Mouse (Mus musculus) adrenal gland, postnatal 10 days (tissue): ENCODE measurements at regions not wholly inside any gene's neighbourhood (a gene's known extent, or its start where the extent isn't known, plus 50 kb on each side); places are given as distances from the start of the nearest gene placed in this dataset.

Experiments
- DNase-seq: peaks from one replicate; pipeline ENCODE4 v3.0.0; 2021; ENCODE audit warnings: mixed read lengths

DNA sequence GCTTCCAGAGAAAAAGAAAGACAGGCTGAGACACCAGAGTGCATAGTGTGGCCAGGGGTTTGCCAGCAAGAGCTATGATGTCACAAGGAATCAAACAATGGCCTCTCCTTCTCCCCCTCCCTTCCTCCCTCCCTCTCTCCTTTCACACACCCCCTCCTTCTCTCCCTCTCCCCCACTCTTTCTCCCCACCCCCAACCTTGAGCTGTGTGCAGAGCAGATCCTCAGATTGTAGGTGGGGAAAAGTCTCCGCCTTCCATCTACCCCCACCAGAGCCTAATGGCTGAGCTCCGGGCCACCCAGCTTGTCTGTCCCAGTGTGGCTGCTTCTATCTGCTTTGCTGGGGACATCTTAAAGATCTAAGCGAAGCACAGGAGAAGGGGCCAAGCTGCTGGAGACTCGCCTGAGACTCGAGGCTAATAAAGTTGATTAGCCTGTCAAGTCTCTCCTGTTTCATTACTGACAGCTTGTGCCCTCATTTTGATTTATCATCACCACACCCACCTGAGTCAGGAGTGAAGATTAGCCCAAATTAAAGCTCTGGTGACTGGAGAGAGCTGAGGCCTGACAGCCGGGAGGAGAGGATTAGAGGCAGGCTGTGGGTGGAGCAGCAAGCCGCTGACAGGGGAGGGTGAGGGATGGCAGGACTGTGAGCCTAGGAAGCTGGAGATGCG, 272.8 kb downstream of the Cbln1 start:
- DNase-seq, result no peak

- peak; percentile 46 for DNase-seq
Measured at GRCm38 (mm10) chr8:87197867-87198536, 274.4 kb downstream of the Cbln1 start.

DNA sequence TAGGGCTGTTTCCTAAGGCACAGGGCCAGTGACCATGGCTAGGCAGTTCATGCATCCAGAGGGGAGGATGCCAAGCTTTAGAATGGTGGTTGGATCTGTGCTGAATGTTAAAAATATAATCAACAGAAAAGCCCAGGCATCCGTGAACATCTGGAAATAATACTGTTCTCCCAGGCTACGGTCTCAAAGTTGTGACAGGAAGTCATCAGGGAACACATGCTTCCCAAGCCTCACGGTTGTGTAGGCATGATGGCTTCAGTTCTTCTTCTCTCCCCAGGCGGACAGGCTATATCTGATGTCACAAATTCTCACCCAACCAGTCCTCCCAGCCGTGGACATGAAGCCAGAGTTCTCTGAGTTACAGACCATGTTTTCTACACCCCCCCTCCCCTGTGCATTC, 275.4 kb downstream of the Cbln1 start:
- DNase-seq, result no peak

DNA sequence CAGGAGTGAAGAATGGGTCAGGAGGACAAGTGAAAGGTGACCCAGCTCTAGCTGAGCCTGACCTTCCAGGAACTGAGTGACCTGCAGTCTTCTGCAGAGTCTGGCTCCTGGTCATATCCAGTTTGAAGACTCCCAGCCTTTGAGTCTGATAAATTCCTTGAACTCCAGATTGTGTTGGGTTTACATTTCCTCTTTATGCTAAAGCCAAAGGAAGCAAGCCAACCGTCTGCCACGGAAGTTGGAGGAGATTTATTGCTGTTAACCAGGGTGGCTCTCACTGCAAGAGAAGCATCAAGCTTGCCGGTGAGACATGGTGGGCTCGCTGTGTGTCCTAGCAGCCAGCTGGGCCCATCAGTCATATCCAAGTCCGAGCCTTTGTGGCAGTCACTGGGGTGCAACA, 276.4 kb downstream of the Cbln1 start:
- no peak for DNase-seq

GRCm38 (mm10) chr8:87189791-87190385, 282.5 kb downstream of the Cbln1 start:
- DNase-seq, result no peak

DNA sequence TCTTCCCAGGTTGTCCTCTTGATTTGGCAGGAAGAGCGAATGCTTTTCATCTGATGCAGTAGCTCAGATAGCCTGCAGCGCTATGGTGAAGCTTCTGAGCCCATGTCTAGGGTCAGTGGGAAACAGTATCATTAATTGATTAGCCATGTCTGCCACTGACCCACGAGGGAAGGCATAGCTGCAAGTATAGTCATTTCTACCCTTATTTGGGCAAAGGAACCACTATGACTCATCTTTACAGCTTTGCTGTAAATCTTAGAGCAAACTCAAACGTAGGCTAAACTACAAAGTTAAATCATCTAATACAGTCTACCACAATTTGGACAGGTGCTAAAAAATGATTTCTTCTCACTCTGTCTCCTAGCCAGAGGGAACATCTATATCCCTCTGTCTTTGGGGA, 289.5 kb downstream of the Cbln1 start:
- no peak for DNase-seq

DNA sequence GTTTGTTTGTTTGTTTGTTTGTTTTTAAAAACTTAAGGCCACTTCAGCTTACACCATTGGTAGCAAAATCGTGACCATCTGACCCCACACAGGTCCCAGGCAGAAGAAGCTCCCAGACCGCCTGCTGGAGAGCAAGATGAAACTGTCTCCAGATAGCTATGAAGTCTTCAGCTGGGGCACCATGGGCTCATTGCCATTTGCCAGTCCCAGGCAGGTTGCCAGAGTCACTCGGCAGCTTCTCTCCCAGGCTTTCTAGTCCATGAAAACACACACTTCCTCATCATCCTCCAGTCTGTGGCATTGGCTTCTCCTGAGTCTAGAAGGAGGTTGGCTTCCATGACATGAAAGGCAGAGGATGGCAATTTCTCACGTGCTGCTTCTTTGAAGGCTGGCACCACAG, 293.5 kb upstream of the N4bp1 start:
- DNase-seq, result no peak

DNA sequence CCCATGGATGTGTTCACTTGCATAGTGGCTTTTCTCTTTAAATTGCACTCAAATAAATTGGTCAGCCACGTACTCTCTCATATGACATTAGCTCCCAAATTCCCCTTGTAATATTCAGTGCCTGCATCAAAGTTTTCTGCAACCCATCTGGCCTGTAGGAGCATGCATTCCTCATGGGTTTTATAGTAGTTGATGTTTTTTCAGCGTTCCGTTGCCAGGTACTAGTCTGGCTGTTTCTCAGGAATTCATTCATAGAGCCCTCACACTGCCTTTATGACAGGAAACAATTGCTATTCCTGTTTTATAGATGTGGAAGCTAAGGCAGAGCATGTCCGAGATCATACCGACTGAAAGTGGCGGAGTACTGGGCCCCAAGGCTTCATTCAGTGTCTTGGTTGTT, 292.6 kb upstream of the N4bp1 start:
- no peak for DNase-seq

- DNase-seq, result no peak
Measured at GRCm38 (mm10) chr8:87175097-87175496, 290.0 kb upstream of the N4bp1 start.

DNA sequence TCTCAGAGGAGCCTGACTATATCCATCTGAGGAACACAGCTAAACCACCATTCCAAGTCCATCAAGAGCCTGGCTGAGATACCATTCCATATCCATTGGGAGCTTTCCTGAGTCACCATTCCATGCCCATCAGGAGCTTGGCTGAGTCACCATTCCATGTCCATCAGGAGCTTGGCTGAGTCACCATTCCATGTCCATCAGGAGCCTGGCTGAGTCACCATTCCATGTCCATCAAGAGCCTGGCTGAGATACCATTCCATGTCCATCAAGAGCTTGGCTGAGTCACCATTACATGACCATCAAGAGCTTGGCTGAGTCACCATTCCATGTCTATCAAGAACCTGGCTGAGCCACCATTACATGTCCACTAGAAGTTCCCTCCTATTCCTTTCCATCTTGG, 288.7 kb upstream of the N4bp1 start:
- DNase-seq, result peak; percentile 4

DNA sequence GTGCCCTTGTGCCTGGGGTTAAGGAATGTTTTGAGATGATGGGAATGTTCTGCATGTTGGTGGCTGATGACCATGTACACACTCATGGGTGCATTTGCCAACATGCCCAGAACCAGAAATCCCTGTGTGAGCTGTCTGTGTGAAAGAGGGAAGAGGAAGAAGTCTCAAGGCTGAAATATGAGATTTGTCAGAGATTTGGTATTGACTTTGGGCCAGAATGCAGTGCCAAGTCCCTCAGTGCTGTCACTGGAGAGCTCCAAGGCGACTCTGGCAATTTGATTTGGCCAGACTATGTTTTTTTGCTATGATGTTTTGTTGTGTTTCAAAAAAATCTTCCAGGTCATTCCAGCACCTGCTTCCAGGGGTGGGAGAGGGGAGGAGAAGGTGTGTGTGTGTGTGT, 281.7 kb upstream of the N4bp1 start:
- DNase-seq, result peak; percentile 56

GRCm38 (mm10) chr8:87160416-87160815, 275.4 kb upstream of the N4bp1 start:
- no peak for DNase-seq

GRCm38 (mm10) chr8:87158322-87158721, 273.3 kb upstream of the N4bp1 start:
- no peak for DNase-seq

GRCm38 (mm10) chr8:87155819-87156425, 270.9 kb upstream of the N4bp1 start:
- DNase-seq, result no peak

- DNase-seq, result no peak
Measured at GRCm38 (mm10) chr8:87152068-87152915, 267.2 kb upstream of the N4bp1 start.

GRCm38 (mm10) chr8:87148853-87149252, 263.8 kb upstream of the N4bp1 start:
- DNase-seq, result no peak

DNA sequence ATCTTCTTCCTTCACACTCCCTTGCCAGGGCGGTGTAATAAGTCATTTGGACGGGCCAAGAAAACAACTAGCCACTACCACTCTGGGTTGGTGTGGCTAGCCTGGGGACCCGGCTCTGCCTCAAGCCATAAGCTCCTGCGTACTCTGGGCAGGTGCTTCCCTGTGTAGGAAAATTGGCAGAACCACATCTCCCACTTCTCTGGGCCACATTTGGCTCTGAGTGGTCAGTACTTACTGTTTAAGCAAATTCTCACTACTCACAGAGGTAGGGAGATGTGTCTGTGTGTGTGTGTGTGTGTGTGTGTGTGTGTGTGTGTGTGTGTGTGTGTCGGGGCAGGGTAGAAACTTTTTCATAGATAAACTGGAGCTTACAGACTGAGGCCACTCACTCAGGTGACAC, 262.6 kb upstream of the N4bp1 start:
- DNase-seq, result no peak

DNA sequence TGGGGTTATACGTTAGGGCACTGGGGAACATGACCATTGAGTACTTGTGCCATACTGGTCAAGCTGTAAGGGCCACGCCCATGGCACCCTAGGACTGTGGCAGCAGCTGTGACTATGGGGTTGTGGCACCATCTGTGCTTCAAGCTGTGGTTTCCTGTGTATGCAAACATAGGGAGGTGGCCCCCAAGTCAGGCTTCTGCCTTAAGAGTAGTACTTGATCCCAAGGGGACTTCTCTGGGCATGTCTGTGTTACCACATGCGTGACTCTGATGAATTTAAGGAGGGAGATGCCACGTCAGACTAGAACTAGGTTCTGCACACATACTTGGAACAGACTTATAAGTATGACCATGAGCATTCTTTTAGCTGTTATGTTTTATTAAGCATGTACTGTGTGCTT, 252.4 kb upstream of the N4bp1 start:
- DNase-seq, result no peak

DNA sequence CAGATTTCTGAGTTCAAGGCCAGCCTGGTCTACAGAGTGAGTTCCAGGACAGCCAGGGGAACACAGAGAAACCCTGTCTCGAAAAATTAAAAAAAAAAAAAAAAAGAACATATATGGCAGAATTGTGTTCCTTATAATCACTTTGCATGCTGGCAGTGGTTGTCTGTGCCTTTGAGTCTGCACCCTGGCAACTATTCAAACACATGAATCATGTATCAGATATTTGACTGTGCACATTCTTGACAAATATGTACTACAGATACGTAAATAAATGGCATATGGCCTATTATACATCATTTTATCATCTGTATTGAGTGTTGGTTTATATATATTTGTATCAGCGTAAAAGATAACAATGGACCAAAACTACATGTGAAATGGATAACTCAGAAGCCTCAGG, 246.7 kb upstream of the N4bp1 start:
- no peak for DNase-seq

DNA sequence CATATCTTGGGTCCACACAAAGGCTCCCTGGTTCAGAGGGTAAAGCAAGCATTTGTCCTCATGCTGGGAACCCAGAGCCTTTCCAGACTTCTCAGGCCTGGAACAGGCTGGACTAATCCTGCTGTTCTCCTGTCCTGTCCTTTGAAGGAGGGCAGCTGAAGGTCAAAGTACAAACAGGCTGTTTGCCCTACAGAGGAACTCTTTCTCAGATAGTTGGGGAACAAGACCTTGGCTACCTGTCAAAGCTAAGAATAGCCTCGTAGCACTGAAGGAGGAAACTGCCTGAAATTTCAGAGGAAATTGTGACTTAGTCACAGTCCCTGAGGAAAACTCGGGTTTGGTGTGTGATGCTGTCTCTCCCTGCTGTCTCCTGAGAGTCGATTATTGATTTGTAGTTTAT, 245.6 kb upstream of the N4bp1 start:
- DNase-seq, result peak; percentile 9

- no peak for DNase-seq
Measured at GRCm38 (mm10) chr8:87128593-87128992, 243.5 kb upstream of the N4bp1 start.

DNA sequence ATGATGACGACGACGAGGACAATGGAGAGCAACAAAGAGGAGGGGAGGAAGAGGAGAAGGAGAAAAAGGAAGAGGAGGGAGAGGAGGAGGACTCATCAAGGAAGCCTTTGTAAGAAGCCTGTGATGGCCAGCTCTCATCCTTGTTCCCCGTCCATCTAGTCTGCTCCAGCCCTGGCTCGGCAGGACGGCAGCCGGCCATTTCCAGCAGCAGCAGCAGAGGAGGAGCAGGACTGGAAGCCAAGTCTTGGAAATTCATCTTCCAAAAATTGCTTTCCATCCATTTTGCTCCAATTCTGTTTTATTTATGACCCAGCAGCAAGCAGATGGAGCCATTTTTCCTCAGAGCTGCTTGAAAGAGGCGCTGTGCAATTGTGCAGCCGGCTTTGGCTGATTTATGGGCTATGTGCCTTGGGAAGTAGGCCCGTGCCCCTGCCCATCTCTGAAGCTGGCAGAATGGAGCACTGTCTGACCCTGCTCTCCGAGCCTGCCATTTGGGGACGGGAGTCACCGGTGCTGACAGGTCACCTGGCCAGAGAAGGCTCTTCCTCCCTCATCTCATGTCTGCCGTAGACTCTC, 231.2 kb upstream of the N4bp1 start:
- peak; percentile 17 for DNase-seq
